Mouse (Mus musculus) embryonic facial prominence, embryonic 13.5 days (tissue): Measurements from ENCODE around the gene Uty. TPM values are rescaled to one million over a fixed set of nuclear protein-coding genes. Genes with fewer than 3 reads are reported as not detected.

Source experiments
- ATAC-seq: fragments of 200-750 bp; cut with Nextera tagmentation; 2 replicates; pipeline ENCODE4 v1.8.0; 2017; ENCODE audit warnings: low read depth; ENCODE audit not compliant: insufficient number of reproducible peaks, insufficient read depth, low FRiP score, low TSS enrichment
- H3K27ac ChIP-seq: fragments of 300-500 bp; sonication (generic); 2 replicates; pipeline ENCODE4 v1.5.1; 2015; ENCODE audit warnings: moderate library complexity, mild to moderate bottlenecking, inconsistent platforms
- H3K27me3 ChIP-seq: fragments of 300-500 bp; sonication (generic); 2 replicates; pipeline ENCODE4 v1.6.1; 2015; ENCODE audit warnings: mild to moderate bottlenecking, inconsistent platforms
- H3K36me3 ChIP-seq: fragments of 300-500 bp; sonication (generic); 2 replicates; pipeline ENCODE4 v1.6.1; 2015; ENCODE audit warnings: mild to moderate bottlenecking, inconsistent platforms
- H3K4me1 ChIP-seq: fragments of 300-500 bp; sonication (generic); 2 replicates; pipeline ENCODE4 v1.6.1; 2015; ENCODE audit warnings: inconsistent platforms
- H3K4me2 ChIP-seq: fragments of 300-500 bp; sonication (generic); 2 replicates; pipeline ENCODE4 v1.6.1; 2015; ENCODE audit warnings: moderate library complexity, mild to moderate bottlenecking, inconsistent platforms
- H3K4me3 ChIP-seq: fragments of 300-500 bp; sonication (generic); 2 replicates; pipeline ENCODE4 v1.5.1; 2015; ENCODE audit warnings: mild to moderate bottlenecking, inconsistent platforms
- H3K9ac ChIP-seq: fragments of 300-500 bp; sonication (generic); 2 replicates; pipeline ENCODE4 v1.6.1; 2015; ENCODE audit warnings: mild to moderate bottlenecking, inconsistent platforms
- H3K9me3 ChIP-seq: fragments of 300-500 bp; sonication (generic); 2 replicates; pipeline ENCODE4 v1.6.1; 2016; ENCODE audit warnings: inconsistent platforms
- WGBS: fragments of 180-500 bp; shearing (Covaris S2); methylation state at CpG from one replicate; pipeline ENCODE4 v1.1.7; 2015; ENCODE audit warnings: mixed read lengths; 5-methylcytosine and 5-hydroxymethylcytosine counted together
- polyA plus RNA-seq: library from polyadenylated mRNA; unstranded; fragments of >200 nt; fragmentation: Nextera tagmentation; extraction: Ambion mirVana; gene quantifications from 2 replicates; pipeline ENCODE4 v1.2.1, GENCODE M21; 2015

Gene Uty
- polyA plus RNA-seq = 17.0 and 17.4 TPM in 2 replicates

DNA sequence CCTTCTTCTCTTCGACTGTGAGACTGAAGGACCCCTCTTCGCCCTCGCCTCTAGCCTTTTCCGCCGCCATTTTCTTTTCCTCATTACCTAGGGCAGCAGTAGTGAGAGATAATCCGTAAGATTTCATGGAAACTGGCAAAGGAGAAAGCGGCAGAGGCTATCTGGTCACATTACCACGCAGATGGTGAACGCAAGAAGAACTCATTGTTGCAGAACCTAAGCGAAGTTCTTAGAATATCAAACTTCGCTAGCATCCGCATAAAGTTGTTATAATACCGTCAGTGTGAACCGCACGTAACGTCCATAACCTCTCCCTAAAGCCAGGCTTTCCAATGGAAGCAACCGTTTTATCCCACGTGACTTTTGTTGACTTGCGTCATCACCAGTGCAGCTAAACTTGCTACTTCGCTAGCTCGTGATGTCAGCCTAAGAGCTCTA lies at the start of gene Uty:
Uty (minus strand) TSS at position 334 of the 438 bp plus-strand sequence.
- no peak for ATAC-seq
- Histone ChIP-seq H3K9ac (peak within 1 kb of the TSS; percentile 70), H3K27ac (peak within 1 kb of the TSS; percentile 77), H3K36me3 (no peaks in the 10 kb centered on the region), H3K4me3 (peak within 1 kb of the TSS; percentile 46), H3K9me3 (no peaks in the 10 kb centered on the region), H3K4me1 (no peaks in the 10 kb centered on the region), H3K27me3 (no peaks in the 10 kb centered on the region), H3K4me2 (peak within 1 kb of the TSS; percentile 40)
- 0% methylated on average over 19 of the region's 21 CpGs for WGBS

DNA sequence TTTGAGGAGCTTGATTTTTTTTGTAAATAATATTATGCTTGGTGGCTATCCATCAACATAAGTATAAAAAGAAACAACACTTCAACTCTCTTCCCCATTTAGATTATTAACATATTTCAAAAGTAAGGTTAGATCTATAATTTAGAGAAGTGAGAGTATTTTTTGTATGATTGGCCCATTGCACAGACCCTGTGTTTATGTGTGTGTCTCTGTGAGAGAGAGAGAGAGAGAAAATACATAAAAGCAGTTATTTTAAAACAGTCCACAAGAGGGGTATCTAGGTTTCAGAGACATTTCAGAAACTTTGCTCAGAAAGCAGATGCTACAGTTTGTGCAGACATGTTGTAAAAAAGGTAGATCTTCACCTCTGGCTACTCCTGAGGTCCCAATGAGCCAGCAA lies 48.1 kb upstream of the Uty start:
- ATAC-seq = no peak

DNA sequence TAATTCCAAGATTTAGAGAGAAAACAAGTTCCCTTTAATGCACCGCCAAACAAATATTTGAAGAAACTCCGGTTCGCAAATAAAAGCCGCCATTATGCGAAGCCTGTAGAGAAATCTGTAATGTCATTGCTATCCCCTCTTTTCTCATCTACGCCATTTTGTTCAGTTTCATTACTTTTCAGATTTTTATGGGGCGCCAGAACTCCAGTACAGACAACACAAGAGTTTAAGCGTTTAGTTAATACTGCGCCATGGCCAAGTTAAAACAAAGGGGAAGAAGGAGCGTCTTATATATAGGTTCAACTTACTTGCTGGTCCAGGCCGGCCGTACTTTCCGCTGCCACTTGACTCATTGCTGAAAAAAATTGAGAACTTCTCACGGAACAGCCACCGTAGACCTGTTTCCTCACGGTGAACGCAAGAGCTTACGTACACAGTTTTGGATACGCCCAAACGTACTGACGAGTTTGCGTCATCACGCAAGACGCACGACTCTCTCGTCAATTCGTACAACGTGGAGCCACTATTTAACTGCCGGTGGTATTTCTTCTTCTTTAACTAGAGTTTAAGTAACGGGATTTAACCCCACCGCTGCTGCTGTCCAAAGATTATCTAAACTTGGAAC lies 40.7 kb upstream of the Uty start, which contains the start of gene Ddx3y:
Ddx3y (minus strand) TSS at position 459 of the 625 bp plus-strand sequence.
- H3K9me3 ChIP-seq = no peaks in the 10 kb centered on the region
- H3K9ac ChIP-seq = peak within 1 kb of the TSS; percentile 58
- H3K4me1 ChIP-seq = no peaks in the 10 kb centered on the region
- ATAC-seq = no peak; the same call in 1 of the 2 replicates
- 3% methylated on average over 31 of the region's 31 CpGs for WGBS
- H3K36me3 ChIP-seq = no peaks in the 10 kb centered on the region
- no peaks in the 10 kb centered on the region for H3K27me3 ChIP-seq
- peak within 1 kb of the TSS; percentile 68 for H3K27ac ChIP-seq
- H3K4me3 ChIP-seq = peak within 1 kb of the TSS; percentile 46
- H3K4me2 ChIP-seq = peak within 1 kb of the TSS; percentile 45

More for the DNA sequence above, 48.1 kb upstream of the Uty start:
- Histone ChIP-seq H3K4me3 (no peak overlapping the region), H3K4me1 (no peaks in the 10 kb centered on the region), H3K9me3 (no peaks in the 10 kb centered on the region), H3K9ac (no peak overlapping the region), H3K36me3 (no peaks in the 10 kb centered on the region), H3K4me2 (no peak overlapping the region), H3K27ac (no peak overlapping the region), H3K27me3 (no peaks in the 10 kb centered on the region)

DNA sequence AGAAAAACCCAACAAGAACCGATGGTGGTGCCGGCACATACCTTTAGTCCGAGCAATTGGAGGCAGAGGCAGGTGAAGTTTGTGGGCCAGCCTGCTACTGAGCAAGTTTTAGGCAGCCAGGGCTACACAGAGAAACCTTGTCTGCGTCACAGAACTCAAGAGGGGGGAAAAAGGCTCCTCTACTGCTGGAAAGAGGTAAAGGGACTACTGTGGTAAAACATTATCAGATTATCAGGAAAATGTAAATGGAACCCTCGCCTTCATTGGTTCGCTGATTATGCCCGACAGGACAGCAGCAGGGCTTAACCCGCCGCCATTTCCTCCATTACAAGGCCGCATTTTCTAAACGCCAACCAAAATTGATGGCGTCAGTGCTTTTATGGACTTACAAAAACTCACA lies 40.2 kb upstream of the Uty start:
- no peaks in the 10 kb centered on the region for H3K4me1 ChIP-seq
- WGBS = 2% methylated on average over 7 of the region's 12 CpGs
- peak overlapping the region; percentile 46 for H3K4me3 ChIP-seq
- H3K9me3 ChIP-seq = no peaks in the 10 kb centered on the region
- no peak for ATAC-seq
- H3K27me3 ChIP-seq = no peaks in the 10 kb centered on the region
- H3K27ac ChIP-seq = peak overlapping the region; percentile 68; the same call in 1 of the 2 replicates
- peak overlapping the region; percentile 58 for H3K9ac ChIP-seq
- peak overlapping the region; percentile 45 for H3K4me2 ChIP-seq
- H3K36me3 ChIP-seq = no peaks in the 10 kb centered on the region

DNA sequence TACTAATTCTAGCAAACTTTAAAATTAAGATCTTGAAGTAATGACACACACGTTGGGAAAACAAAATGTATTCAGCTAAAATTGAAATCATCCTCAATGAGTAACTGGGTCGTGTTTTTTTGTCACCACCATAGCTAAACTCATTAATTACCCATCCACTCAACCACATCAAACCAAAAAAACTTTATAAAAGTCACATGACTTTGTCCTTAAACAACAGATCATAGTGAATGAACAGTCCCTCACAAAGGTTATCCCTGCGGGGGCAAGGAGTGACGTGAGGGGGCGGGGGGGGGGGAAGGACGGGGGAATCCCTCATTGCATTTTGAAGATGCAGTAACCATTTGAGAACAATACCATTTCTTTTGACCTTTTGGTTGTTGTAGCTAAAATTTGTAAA lies 558 bp upstream of the Uty start:
- Histone ChIP-seq H3K36me3 (no peaks in the 10 kb centered on the region), H3K27ac (no peak overlapping the region), H3K27me3 (no peaks in the 10 kb centered on the region), H3K9me3 (no peaks in the 10 kb centered on the region), H3K4me3 (peak overlapping the region; percentile 46; the same call in 1 of the 2 replicates), H3K4me1 (no peaks in the 10 kb centered on the region), H3K4me2 (0 out of 2 replicates have a peak overlapping the region, but pooled peaks have one; percentile 9), H3K9ac (no peak overlapping the region)
- WGBS = 39% methylated on average over 4 of the region's 6 CpGs
- no peak for ATAC-seq

DNA sequence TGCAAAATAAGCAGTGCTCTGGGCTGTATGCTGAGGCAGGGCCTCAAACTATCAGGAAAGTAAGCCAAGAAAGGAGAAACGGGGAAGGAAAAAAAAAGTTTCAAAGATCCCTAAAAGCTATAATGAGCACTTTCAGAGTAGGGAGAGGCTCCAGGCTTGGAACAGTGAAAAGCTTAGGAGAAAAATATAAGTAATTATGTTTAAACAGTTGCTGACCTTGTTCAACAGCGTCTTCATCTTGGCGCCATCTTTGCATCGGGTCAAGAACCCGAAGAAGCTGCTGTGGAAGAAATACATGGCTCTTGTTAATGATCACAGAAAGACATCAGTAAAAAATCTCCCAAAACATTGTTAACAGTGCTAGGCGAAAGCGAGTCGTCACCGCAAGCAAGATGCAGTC lies 619 bp downstream of the Uty start:
- Histone ChIP-seq H3K9ac (peak overlapping the region; percentile 70), H3K27ac (peak overlapping the region; percentile 77), H3K27me3 (no peaks in the 10 kb centered on the region), H3K4me1 (no peaks in the 10 kb centered on the region), H3K4me3 (peak overlapping the region; percentile 46), H3K36me3 (no peaks in the 10 kb centered on the region), H3K4me2 (peak overlapping the region; percentile 40), H3K9me3 (no peaks in the 10 kb centered on the region)
- WGBS = 2% methylated on average over 9 of the region's 9 CpGs
- ATAC-seq = no peak

DNA sequence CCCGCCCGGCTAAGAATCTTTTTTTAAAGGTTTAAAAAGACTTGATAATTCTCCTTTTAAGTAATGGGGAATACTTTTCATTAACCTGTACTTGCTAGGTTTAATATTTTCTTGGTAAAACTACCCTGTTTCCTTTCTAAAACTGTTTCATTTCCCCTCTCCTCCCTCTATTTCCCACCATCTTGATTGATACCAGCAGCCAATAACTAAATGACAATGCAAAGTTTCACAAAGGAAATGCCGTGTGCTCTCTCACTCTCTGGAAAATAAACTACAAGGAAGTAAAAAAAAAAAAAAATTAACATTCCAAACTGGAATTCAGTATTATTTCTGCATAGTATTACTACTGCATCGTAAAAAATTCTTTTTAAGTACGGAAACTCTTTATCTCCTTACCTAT lies 1.1 kb downstream of the Uty start:
- ATAC-seq = no peak
- Histone ChIP-seq H3K9ac (no peak overlapping the region), H3K4me1 (no peaks in the 10 kb centered on the region), H3K4me3 (peak overlapping the region; percentile 46), H3K4me2 (peak overlapping the region; percentile 40), H3K27ac (no peak overlapping the region), H3K9me3 (no peaks in the 10 kb centered on the region), H3K36me3 (no peaks in the 10 kb centered on the region), H3K27me3 (no peaks in the 10 kb centered on the region)
- 68% methylated on average over 5 of the region's 5 CpGs for WGBS

DNA sequence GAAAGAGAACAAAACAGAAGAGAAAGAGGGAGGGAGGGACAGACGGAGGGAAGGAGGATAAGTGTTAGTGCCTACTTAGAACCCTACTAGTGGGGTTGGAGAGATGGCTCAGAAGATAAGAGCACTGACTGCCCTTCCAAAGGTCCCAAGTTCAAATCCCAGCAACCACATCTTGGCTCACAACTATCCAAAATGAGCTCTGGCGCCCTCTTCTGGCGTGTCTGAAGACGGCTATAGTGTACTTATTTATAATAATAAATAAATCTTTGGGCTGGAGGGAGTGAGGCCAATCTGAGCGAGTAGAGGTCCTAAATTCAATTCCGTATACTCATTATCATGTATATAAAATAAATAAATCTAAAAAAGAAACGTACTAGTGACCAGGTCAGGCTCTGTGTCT lies 25.6 kb downstream of the Uty start:
- Histone ChIP-seq H3K4me2 (no peak overlapping the region), H3K4me1 (no peaks in the 10 kb centered on the region), H3K4me3 (no peak overlapping the region), H3K9ac (no peak overlapping the region), H3K36me3 (no peaks in the 10 kb centered on the region), H3K27me3 (no peaks in the 10 kb centered on the region), H3K27ac (no peak overlapping the region), H3K9me3 (no peaks in the 10 kb centered on the region)
- WGBS = 79% methylated on average over 6 of the region's 7 CpGs
- ATAC-seq = no peak

DNA sequence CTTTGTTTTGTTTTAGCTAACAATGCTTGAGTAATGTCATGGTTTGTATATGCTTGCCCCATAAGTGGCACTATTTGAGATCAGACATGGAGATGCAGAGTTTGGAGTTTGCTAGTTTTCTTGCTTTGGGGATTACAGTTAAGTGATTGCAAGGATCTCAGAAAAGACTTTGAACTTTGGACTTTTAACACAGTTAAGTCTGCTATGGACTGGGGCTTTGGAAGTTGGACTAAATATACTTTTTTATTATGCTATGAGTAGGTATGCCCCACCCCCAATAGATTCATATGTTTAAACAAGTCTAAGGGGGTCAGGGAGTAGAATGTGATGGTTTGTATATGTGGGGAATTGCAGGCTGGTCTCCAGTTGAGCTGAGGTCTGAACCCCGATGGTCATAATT lies 67.1 kb downstream of the Uty start:
- WGBS = 100% methylated on average over 1 of the region's 1 CpGs
- ATAC-seq = no peak
- H3K9ac ChIP-seq = no peak overlapping the region
- no peak overlapping the region for H3K4me2 ChIP-seq
- no peaks in the 10 kb centered on the region for H3K36me3 ChIP-seq
- no peaks in the 10 kb centered on the region for H3K4me1 ChIP-seq
- H3K27ac ChIP-seq = no peak overlapping the region
- H3K9me3 ChIP-seq = no peaks in the 10 kb centered on the region
- no peaks in the 10 kb centered on the region for H3K27me3 ChIP-seq
- no peak overlapping the region for H3K4me3 ChIP-seq

DNA sequence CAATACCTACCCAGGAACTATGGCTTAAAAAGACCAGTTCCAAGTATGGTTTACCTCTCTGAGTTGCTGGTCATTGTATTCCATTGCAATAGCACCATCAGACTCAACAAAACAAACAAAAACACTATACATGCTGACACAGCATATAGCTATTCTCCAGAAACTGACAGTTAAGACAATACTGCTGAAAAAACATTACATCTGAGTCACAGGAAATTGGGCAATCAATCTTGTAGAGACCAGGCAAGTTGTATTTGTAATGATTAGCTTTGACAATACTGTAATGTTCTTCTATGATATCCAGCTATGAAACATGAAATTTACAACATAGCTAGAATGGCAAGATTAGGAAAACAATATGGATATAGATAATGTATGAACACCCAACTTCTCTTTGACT lies 82.5 kb downstream of the Uty start:
- H3K36me3 ChIP-seq = no peaks in the 10 kb centered on the region
- H3K4me2 ChIP-seq = no peak overlapping the region
- H3K9me3 ChIP-seq = no peaks in the 10 kb centered on the region
- no peak for ATAC-seq
- H3K9ac ChIP-seq = no peak overlapping the region
- no peak overlapping the region for H3K27ac ChIP-seq
- no peak overlapping the region for H3K4me3 ChIP-seq
- H3K27me3 ChIP-seq = no peaks in the 10 kb centered on the region
- H3K4me1 ChIP-seq = no peaks in the 10 kb centered on the region

DNA sequence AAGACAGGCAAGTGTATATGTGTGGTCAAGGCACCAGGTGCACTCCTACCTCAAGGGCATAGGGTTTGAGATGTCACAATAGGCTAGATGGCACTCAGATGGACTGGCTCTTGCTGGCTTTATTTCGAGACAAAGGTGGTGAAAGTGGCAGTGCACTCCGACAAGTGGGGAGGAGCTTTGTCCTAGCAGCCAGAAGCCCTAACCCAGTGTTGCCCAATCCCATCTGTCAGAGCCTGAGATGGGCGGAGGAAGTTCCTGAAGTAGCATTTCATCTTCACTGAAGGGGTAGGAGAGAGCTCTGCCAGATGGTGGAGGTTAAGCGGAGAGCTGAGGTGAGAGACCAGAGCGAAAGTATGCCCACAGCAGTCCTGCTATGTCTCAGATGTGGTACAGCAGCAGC lies 129.4 kb downstream of the Uty start:
- no peaks in the 10 kb centered on the region for H3K27me3 ChIP-seq
- no peak overlapping the region for H3K4me2 ChIP-seq
- H3K4me1 ChIP-seq = no peaks in the 10 kb centered on the region
- WGBS = 92% methylated on average over 5 of the region's 5 CpGs
- H3K9ac ChIP-seq = no peak overlapping the region
- H3K27ac ChIP-seq = no peak overlapping the region
- H3K4me3 ChIP-seq = no peak overlapping the region
- no peak for ATAC-seq
- no peaks in the 10 kb centered on the region for H3K36me3 ChIP-seq
- no peaks in the 10 kb centered on the region for H3K9me3 ChIP-seq

DNA sequence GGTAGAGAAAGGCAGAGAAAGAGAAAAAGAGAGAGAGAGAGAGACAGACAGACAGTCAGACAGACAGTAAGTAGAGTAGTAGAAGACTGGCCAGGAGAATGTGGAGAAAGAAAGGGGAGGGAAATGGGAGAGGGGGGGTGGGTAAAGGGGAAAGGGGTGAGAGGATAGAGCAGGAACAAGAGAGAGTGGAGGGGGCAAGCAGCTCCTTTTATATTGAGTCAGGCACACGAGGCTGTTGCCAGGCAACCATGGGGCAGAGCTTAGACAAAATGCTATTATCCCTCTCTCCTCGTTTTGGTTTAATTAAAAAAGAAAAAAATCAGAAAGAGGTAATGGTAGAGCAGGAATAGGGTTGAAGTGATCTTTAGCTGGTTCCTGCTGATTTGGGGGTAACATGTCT lies 131.5 kb downstream of the Uty start:
- H3K9me3 ChIP-seq = no peaks in the 10 kb centered on the region
- no peak overlapping the region for H3K4me2 ChIP-seq
- WGBS = 67% methylated on average over 1 of the region's 2 CpGs
- no peak overlapping the region for H3K4me3 ChIP-seq
- no peak overlapping the region for H3K9ac ChIP-seq
- no peaks in the 10 kb centered on the region for H3K36me3 ChIP-seq
- H3K27me3 ChIP-seq = no peaks in the 10 kb centered on the region
- H3K27ac ChIP-seq = no peak overlapping the region
- no peak for ATAC-seq
- H3K4me1 ChIP-seq = no peaks in the 10 kb centered on the region
